Mouse (Mus musculus) ES-Bruce4 (cell line): ENCODE results near the gene Ccdc60.

Experiments
- CTCF ChIP-seq: IDR thresholded peaks from one replicate; pipeline ENCODE4 v1.8.1; 2011; ENCODE audit warnings: low read depth, low read length
- POLR2A ChIP-seq: IDR thresholded peaks from one replicate; pipeline ENCODE4 v1.8.1; 2011; ENCODE audit warnings: low read length; ENCODE audit not compliant: insufficient read depth

DNA sequence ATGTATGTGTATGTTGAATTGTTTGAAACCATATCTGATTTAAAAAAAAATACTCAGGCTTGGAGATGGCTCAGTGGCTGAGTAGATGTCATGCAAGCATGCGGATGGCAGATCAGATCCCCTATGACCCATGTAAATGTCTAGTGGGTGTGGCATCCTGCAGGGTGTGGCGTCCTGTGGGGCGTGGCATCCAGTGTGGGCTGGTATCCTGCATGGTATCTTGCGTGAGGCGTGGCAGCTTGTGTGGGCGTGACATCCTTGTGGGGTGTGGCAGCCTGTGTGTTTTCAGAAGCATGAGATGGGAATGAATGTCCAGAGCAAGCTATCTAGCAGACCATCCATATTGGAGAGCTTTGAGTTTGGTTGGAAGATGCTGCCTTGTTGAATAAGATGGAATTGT, 36.6 kb downstream of the Ccdc60 start:
- TF ChIP-seq CTCF (no peak), POLR2A (no peak)
